Mouse (Mus musculus): Measurements from ENCODE around the gene Dek. TPM values are rescaled to one million over a fixed set of nuclear protein-coding genes. Genes with fewer than 3 reads are reported as not detected.

Gene Dek
- polyA plus RNA-seq, 1 experiment from 2014 or later: 143 TPM

- H3K4me2 ChIP-seq (ENCODE audit: low read length): no peak overlapping the region
- no peak overlapping the region for H3K27ac ChIP-seq (ENCODE audit: low read length)
- no peaks in the 10 kb centered on the region for H3K4me1 ChIP-seq (replicated peaks; ENCODE audit: control insufficient read depth, insufficient read depth, low read length)
- no peaks in the 10 kb centered on the region for H3K27me3 ChIP-seq (replicated peaks; ENCODE audit: control insufficient read depth, insufficient read depth, low read length)
- no peak overlapping the region for H3K4me3 ChIP-seq (replicated peaks; ENCODE audit: low read length)
- H3K9me3 ChIP-seq (ENCODE audit: control insufficient read depth, low read length): no peaks in the 10 kb centered on the region
- 89% methylated on average over 5 of the region's 5 CpGs for WGBS
- no peak for ATAC-seq
- H3K36me3 ChIP-seq (ENCODE audit: control insufficient read depth, insufficient read depth): peaks cover 14% of the 10 kb centered on the region
- H3K9ac ChIP-seq (replicated peaks; ENCODE audit: low read depth, low read length): no peak overlapping the region
Observed at GRCm38 (mm10) chr13:47072484-47072883, 33.5 kb downstream of the Dek start.

- no peak for ATAC-seq
- no peaks in the 10 kb centered on the region for H3K4me1 ChIP-seq (replicated peaks; ENCODE audit: control insufficient read depth, insufficient read depth, low read length)
- no peak overlapping the region for H3K4me2 ChIP-seq (ENCODE audit: low read length)
- no peak overlapping the region for H3K9ac ChIP-seq (replicated peaks; ENCODE audit: low read depth, low read length)
- WGBS: 94% methylated on average over 13 of the region's 13 CpGs
- H3K27me3 ChIP-seq (replicated peaks; ENCODE audit: control insufficient read depth, insufficient read depth, low read length): no peaks in the 10 kb centered on the region
- H3K27ac ChIP-seq (ENCODE audit: low read length): no peak overlapping the region
- peaks cover 18% of the 10 kb centered on the region for H3K36me3 ChIP-seq (ENCODE audit: control insufficient read depth, insufficient read depth)
- no peaks in the 10 kb centered on the region for H3K9me3 ChIP-seq (ENCODE audit: control insufficient read depth, low read length)
- H3K4me3 ChIP-seq (replicated peaks; ENCODE audit: low read length): no peak overlapping the region
Observed at GRCm38 (mm10) chr13:47071871-47072270, 34.1 kb downstream of the Dek start.

- Histone ChIP-seq H3K36me3 (ENCODE audit: control insufficient read depth, insufficient read depth) (peaks cover 21% of the 10 kb centered on the region; the same call in 1 of the 2 replicates), H3K4me2 (ENCODE audit: low read length) (no peak overlapping the region), H3K27ac (ENCODE audit: low read length) (no peak overlapping the region), H3K9me3 (ENCODE audit: control insufficient read depth, low read length) (no peaks in the 10 kb centered on the region), H3K9ac (replicated peaks; ENCODE audit: low read depth, low read length) (no peak overlapping the region), H3K4me1 (replicated peaks; ENCODE audit: control insufficient read depth, insufficient read depth, low read length) (no peaks in the 10 kb centered on the region), H3K4me3 (replicated peaks; ENCODE audit: low read length) (no peak overlapping the region), H3K27me3 (replicated peaks; ENCODE audit: control insufficient read depth, insufficient read depth, low read length) (no peaks in the 10 kb centered on the region)
- no peak for ATAC-seq
- WGBS: 78% methylated on average over 15 of the region's 15 CpGs
Observed at GRCm38 (mm10) chr13:47070329-47071080, 35.5 kb downstream of the Dek start.

- Histone ChIP-seq H3K36me3 (ENCODE audit: control insufficient read depth, insufficient read depth) (peaks cover 13% of the 10 kb centered on the region; the same call in 1 of the 2 replicates), H3K9me3 (ENCODE audit: control insufficient read depth, low read length) (no peaks in the 10 kb centered on the region)
- no peak for ATAC-seq
Observed at GRCm38 (mm10) chr13:47067001-47067400, 39.0 kb downstream of the Dek start.

GRCm38 (mm10) chr13:47066516-47066915 lies 39.5 kb downstream of the Dek start:
- Histone ChIP-seq H3K4me3 (replicated peaks; ENCODE audit: low read length) (no peak overlapping the region), H3K9me3 (ENCODE audit: control insufficient read depth, low read length) (no peaks in the 10 kb centered on the region), H3K36me3 (ENCODE audit: control insufficient read depth, insufficient read depth) (peaks cover 13% of the 10 kb centered on the region; the same call in 1 of the 2 replicates), H3K4me1 (replicated peaks; ENCODE audit: control insufficient read depth, insufficient read depth, low read length) (no peaks in the 10 kb centered on the region), H3K9ac (replicated peaks; ENCODE audit: low read depth, low read length) (no peak overlapping the region), H3K27ac (ENCODE audit: low read length) (no peak overlapping the region), H3K27me3 (replicated peaks; ENCODE audit: control insufficient read depth, insufficient read depth, low read length) (no peaks in the 10 kb centered on the region), H3K4me2 (ENCODE audit: low read length) (no peak overlapping the region)
- WGBS: 95% methylated on average over 10 of the region's 10 CpGs
- no peak for ATAC-seq

More at GRCm38 (mm10) chr13:47067001-47067400, 39.0 kb downstream of the Dek start:
- H3K9ac ChIP-seq (replicated peaks; ENCODE audit: low read depth, low read length): no peak overlapping the region
- H3K4me2 ChIP-seq (ENCODE audit: low read length): no peak overlapping the region
- no peaks in the 10 kb centered on the region for H3K27me3 ChIP-seq (replicated peaks; ENCODE audit: control insufficient read depth, insufficient read depth, low read length)
- no peak overlapping the region for H3K4me3 ChIP-seq (replicated peaks; ENCODE audit: low read length)
- no peak overlapping the region for H3K27ac ChIP-seq (ENCODE audit: low read length)
- 94% methylated on average over 6 of the region's 6 CpGs for WGBS
- H3K4me1 ChIP-seq (replicated peaks; ENCODE audit: control insufficient read depth, insufficient read depth, low read length): no peaks in the 10 kb centered on the region

- H3K4me1 ChIP-seq (replicated peaks; ENCODE audit: control insufficient read depth, insufficient read depth, low read length): no peaks in the 10 kb centered on the region
- H3K4me2 ChIP-seq (ENCODE audit: low read length): no peak overlapping the region
- no peaks in the 10 kb centered on the region for H3K27me3 ChIP-seq (replicated peaks; ENCODE audit: control insufficient read depth, insufficient read depth, low read length)
- H3K4me3 ChIP-seq (replicated peaks; ENCODE audit: low read length): no peak overlapping the region
- H3K36me3 ChIP-seq (ENCODE audit: control insufficient read depth, insufficient read depth): peaks cover 17% of the 10 kb centered on the region
- no peak for ATAC-seq
- H3K27ac ChIP-seq (ENCODE audit: low read length): no peak overlapping the region
- 80% methylated on average over 15 of the region's 15 CpGs for WGBS
- no peaks in the 10 kb centered on the region for H3K9me3 ChIP-seq (ENCODE audit: control insufficient read depth, low read length)
- no peak overlapping the region for H3K9ac ChIP-seq (replicated peaks; ENCODE audit: low read depth, low read length)
Observed at GRCm38 (mm10) chr13:47063985-47064760, 41.8 kb downstream of the Dek start.

GRCm38 (mm10) chr13:47062756-47063155 lies 43.2 kb downstream of the Dek start:
- Histone ChIP-seq H3K27me3 (replicated peaks; ENCODE audit: control insufficient read depth, insufficient read depth, low read length) (no peaks in the 10 kb centered on the region), H3K27ac (ENCODE audit: low read length) (no peak overlapping the region), H3K4me3 (replicated peaks; ENCODE audit: low read length) (no peak overlapping the region), H3K9me3 (ENCODE audit: control insufficient read depth, low read length) (no peaks in the 10 kb centered on the region), H3K4me2 (ENCODE audit: low read length) (no peak overlapping the region), H3K36me3 (ENCODE audit: control insufficient read depth, insufficient read depth) (peaks cover 13% of the 10 kb centered on the region), H3K9ac (replicated peaks; ENCODE audit: low read depth, low read length) (no peak overlapping the region), H3K4me1 (replicated peaks; ENCODE audit: control insufficient read depth, insufficient read depth, low read length) (no peaks in the 10 kb centered on the region)
- WGBS: 94% methylated on average over 17 of the region's 17 CpGs
- no peak for ATAC-seq

- WGBS: 96% methylated on average over 5 of the region's 5 CpGs
- H3K9ac ChIP-seq (replicated peaks; ENCODE audit: low read depth, low read length): no peak overlapping the region
- H3K4me3 ChIP-seq (replicated peaks; ENCODE audit: low read length): no peak overlapping the region
- no peaks in the 10 kb centered on the region for H3K9me3 ChIP-seq (ENCODE audit: control insufficient read depth, low read length)
- no peak overlapping the region for H3K27ac ChIP-seq (ENCODE audit: low read length)
- no peaks in the 10 kb centered on the region for H3K27me3 ChIP-seq (replicated peaks; ENCODE audit: control insufficient read depth, insufficient read depth, low read length)
- no peak for ATAC-seq
- H3K4me2 ChIP-seq (ENCODE audit: low read length): no peak overlapping the region
- H3K36me3 ChIP-seq (ENCODE audit: control insufficient read depth, insufficient read depth): peaks cover 10% of the 10 kb centered on the region
- H3K4me1 ChIP-seq (replicated peaks; ENCODE audit: control insufficient read depth, insufficient read depth, low read length): peaks cover 6% of the 10 kb centered on the region
Observed at GRCm38 (mm10) chr13:47056781-47057180, 49.2 kb downstream of the Dek start.

GRCm38 (mm10) chr13:47056126-47056525 lies 49.9 kb downstream of the Dek start:
- peaks cover 11% of the 10 kb centered on the region for H3K36me3 ChIP-seq (ENCODE audit: control insufficient read depth, insufficient read depth)
- H3K4me3 ChIP-seq (replicated peaks; ENCODE audit: low read length): no peak overlapping the region
- H3K4me1 ChIP-seq (replicated peaks; ENCODE audit: control insufficient read depth, insufficient read depth, low read length): peaks cover 6% of the 10 kb centered on the region
- no peak overlapping the region for H3K4me2 ChIP-seq (ENCODE audit: low read length)
- H3K9ac ChIP-seq (replicated peaks; ENCODE audit: low read depth, low read length): no peak overlapping the region
- ATAC-seq: no peak
- no peaks in the 10 kb centered on the region for H3K27me3 ChIP-seq (replicated peaks; ENCODE audit: control insufficient read depth, insufficient read depth, low read length)
- no peaks in the 10 kb centered on the region for H3K9me3 ChIP-seq (ENCODE audit: control insufficient read depth, low read length)
- WGBS: 83% methylated on average over 11 of the region's 11 CpGs
- no peak overlapping the region for H3K27ac ChIP-seq (ENCODE audit: low read length)

Data from forebrain, embryonic 16.5 days (tissue).